ENCODE assay signal across 8 mouse cellular contexts in the genomic region with DNA sequence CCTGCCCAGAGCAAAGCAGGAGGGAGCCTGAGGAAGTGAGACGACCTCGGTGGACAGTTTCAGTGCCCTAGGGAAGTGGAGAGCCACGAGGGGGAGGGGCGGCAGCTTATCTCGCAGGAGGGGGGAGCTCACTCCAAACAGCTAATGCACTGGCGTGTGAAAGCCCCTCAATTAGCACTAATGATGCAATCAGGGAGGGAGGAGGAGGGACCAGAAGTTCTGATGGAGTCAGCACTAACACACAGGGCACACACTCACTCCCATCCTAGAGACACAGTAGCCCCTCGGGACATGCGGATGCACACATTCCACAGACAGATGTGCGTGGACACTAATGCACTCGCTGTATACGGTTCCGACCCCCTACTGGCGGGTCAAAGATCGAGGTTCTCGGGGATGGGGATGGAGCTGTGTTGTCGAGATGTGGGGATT. TPM values are rescaled to one million over a fixed set of nuclear protein-coding genes. Genes with fewer than 3 reads are reported as not detected.
A peak's percentile ranks its signal among the peaks of the same experiment; 100 is the strongest.
DNase-seq lines count a peak whose midpoint lies in the region; ATAC-seq and TF ChIP-seq lines count a peak whose summit lies in the region.

No protein-coding gene starts in this region.

- WGBS in forebrain, postnatal 0 days: under 1% methylated on average over 16 of the region's 16 CpGs
- 1% methylated on average over 16 of the region's 16 CpGs for WGBS in hindbrain, embryonic 16.5 days
- WGBS in liver, adult 2 months: under 1% methylated on average over 16 of the region's 16 CpGs
- under 1% methylated on average over 16 of the region's 16 CpGs for WGBS in midbrain, embryonic 15.5 days

- no peaks in the 10 kb centered on the region for H3K36me3 ChIP-seq in forebrain, postnatal 0 days (ENCODE audit: insufficient read depth)
- no peaks in the 10 kb centered on the region for H3K36me3 ChIP-seq in hindbrain, embryonic 16.5 days (ENCODE audit: control insufficient read depth, insufficient read depth, low read length)
- no peaks in the 10 kb centered on the region for H3K36me3 ChIP-seq in liver, adult 2 months (ENCODE audit: control insufficient read depth, insufficient read depth, low read length)
- H3K36me3 ChIP-seq in midbrain, embryonic 15.5 days (replicated peaks): no peaks in the 10 kb centered on the region

- peak; percentile 49 for ATAC-seq in forebrain, postnatal 0 days
- ATAC-seq in hindbrain, embryonic 16.5 days: 0 out of 2 replicates have a peak, but pooled peaks have one; percentile 5
- ATAC-seq in midbrain, embryonic 15.5 days (replicated peaks): peak; percentile 22; the same call in 1 of the 2 replicates

- peak; percentile 67 for DNase-seq in left cerebral cortex, postnatal 4 days
- no peak for DNase-seq in left cerebral cortex, adult 18-20 months (ENCODE audit: low spot score in 2 of 2)
- DNase-seq in adrenal gland, postnatal 25 days: peak; percentile 56
- DNase-seq in forebrain, postnatal 0 days: peak; percentile 62
- DNase-seq in liver, adult 2 months (ENCODE audit: extremely low read depth, low read depth, low spot score): peak; percentile 47
- peak; percentile 74 for DNase-seq in yolk sac, embryonic 10.5 days (ENCODE audit: low spot score)

- H3K9ac ChIP-seq in forebrain, postnatal 0 days: peak overlapping the region; percentile 92
- peak overlapping the region; percentile 97 for H3K9ac ChIP-seq in hindbrain, embryonic 16.5 days (ENCODE audit: low read depth, low read length)
- H3K9ac ChIP-seq in liver, adult 2 months (ENCODE audit: low read depth, low read length): peak overlapping the region; percentile 60
- H3K9ac ChIP-seq in midbrain, embryonic 15.5 days: peak overlapping the region; percentile 81

- no peaks in the 10 kb centered on the region for H3K9me3 ChIP-seq in forebrain, postnatal 0 days (ENCODE audit: low read length)
- no peaks in the 10 kb centered on the region for H3K9me3 ChIP-seq in hindbrain, embryonic 16.5 days (ENCODE audit: control insufficient read depth, low read length)
- no peaks in the 10 kb centered on the region for H3K9me3 ChIP-seq in midbrain, embryonic 15.5 days

- H3K4me2 ChIP-seq in forebrain, postnatal 0 days (ENCODE audit: low read depth): peak overlapping the region; percentile 96
- peak overlapping the region; percentile 94 for H3K4me2 ChIP-seq in hindbrain, embryonic 16.5 days (ENCODE audit: low read length)
- peak overlapping the region; percentile 95 for H3K4me2 ChIP-seq in midbrain, embryonic 15.5 days

- peak overlapping the region; percentile 75 for H3K4me3 ChIP-seq in forebrain, postnatal 0 days (ENCODE audit: low read depth, low read length)
- H3K4me3 ChIP-seq in hindbrain, embryonic 16.5 days (ENCODE audit: low read length): peak overlapping the region; percentile 81
- peak overlapping the region; percentile 77 for H3K4me3 ChIP-seq in liver, adult 2 months (ENCODE audit: insufficient read depth, low read depth, low read length)
- H3K4me3 ChIP-seq in midbrain, embryonic 15.5 days: peak overlapping the region; percentile 78

- peaks cover 19% of the 10 kb centered on the region for H3K79me2 ChIP-seq in liver, adult 2 months (ENCODE audit: control insufficient read depth, insufficient read depth, low read length)

- H3K4me1 ChIP-seq in forebrain, postnatal 0 days (ENCODE audit: insufficient read depth): peaks cover 24% of the 10 kb centered on the region
- H3K4me1 ChIP-seq in hindbrain, embryonic 16.5 days (ENCODE audit: control insufficient read depth, insufficient read depth, low read depth, low read length): peaks cover 41% of the 10 kb centered on the region
- peaks cover 44% of the 10 kb centered on the region for H3K4me1 ChIP-seq in liver, adult 2 months (ENCODE audit: control insufficient read depth, insufficient read depth, low read length)
- peaks cover 46% of the 10 kb centered on the region for H3K4me1 ChIP-seq in midbrain, embryonic 15.5 days

- H3K27me3 ChIP-seq in forebrain, postnatal 0 days (ENCODE audit: insufficient read depth, low read length): no peaks in the 10 kb centered on the region
- H3K27me3 ChIP-seq in hindbrain, embryonic 16.5 days (replicated peaks; ENCODE audit: control insufficient read depth, insufficient read depth, low read length): no peaks in the 10 kb centered on the region
- no peaks in the 10 kb centered on the region for H3K27me3 ChIP-seq in liver, adult 2 months (ENCODE audit: control insufficient read depth, insufficient read depth, low read length)
- H3K27me3 ChIP-seq in midbrain, embryonic 15.5 days (replicated peaks): peaks cover 50% of the 10 kb centered on the region

- TF ChIP-seq CTCF in forebrain, postnatal 0 days (IDR thresholded peaks at IDR 0.05; ENCODE audit: low read depth): peak; percentile 16
- TF ChIP-seq CTCF in liver, adult 2 months (IDR thresholded peaks at IDR 0.05; ENCODE audit: low read depth, low read length): no peak

- intact Hi-C loops in left cerebral cortex, postnatal 4 days (cut with DNase I): no loop called here

- peak overlapping the region; percentile 85; the same call in 1 of the 2 replicates for H3K27ac ChIP-seq in forebrain, postnatal 0 days (ENCODE audit: low read depth, low read length)
- H3K27ac ChIP-seq in hindbrain, embryonic 16.5 days (ENCODE audit: low read depth, low read length): peak overlapping the region; percentile 87
- peak overlapping the region; percentile 62 for H3K27ac ChIP-seq in liver, adult 2 months (replicated peaks; ENCODE audit: insufficient read depth, low read depth, low read length)
- H3K27ac ChIP-seq in midbrain, embryonic 15.5 days: no peak overlapping the region

- TF ChIP-seq POLR2A in liver, adult 2 months (IDR thresholded peaks at IDR 0.05; ENCODE audit: extremely low read depth, insufficient read depth, low read length): no peak

RNA-seq across cellular contexts. Expression of gene Pkdcc, which starts 0.9 kb away (rescaled TPM):
- 10 to 100 TPM; 22.1 to 25.2 TPM for total RNA-seq in left cerebral cortex, postnatal 4 days (2021)
- total RNA-seq in left cerebral cortex, adult 18-20 months (2021): 10 to 100 TPM; 12.4 to 15.5 TPM
- 137 and 154 TPM in 2 replicates for total RNA-seq in adrenal gland, postnatal 25 days (2021)
- total RNA-seq in forebrain, postnatal 0 days (2014; rRNA removed): 41.7 and 57.9 TPM in 2 replicates
- polyA plus RNA-seq in forebrain, postnatal 0 days (2015; fragmentation: Nextera tagmentation; extraction: Ambion mirVana): 3.8 and 4.1 TPM in 2 replicates
- polyA plus RNA-seq in hindbrain, embryonic 16.5 days (2015; fragmentation: Nextera tagmentation; extraction: Ambion mirVana): 5.0 and 5.1 TPM in 2 replicates
- 16.1 and 25.6 TPM in 2 replicates for total RNA-seq in liver, adult 2 months (2014; rRNA removed)
- polyA plus RNA-seq in liver, adult 2 months (2012; rRNA removed): 37.2 and 60.8 TPM in 2 replicates
- polyA plus RNA-seq in midbrain, embryonic 15.5 days (2015; fragmentation: Nextera tagmentation; extraction: Ambion mirVana): 4.3 and 5.5 TPM in 2 replicates

Comparison
In these comparisons a context has a peak if more than half of its experiments do, and no peak if none do; other contexts are left out.
1. DNase-seq: peak in left cerebral cortex, postnatal 4 days (single experiment), adrenal gland, postnatal 25 days (single experiment), forebrain, postnatal 0 days (single experiment), liver, adult 2 months (single experiment) and yolk sac, embryonic 10.5 days (single experiment); none in left cerebral cortex, adult 18-20 months (0 of 2).
2. Peak in every context shown above with its lines, with median percentiles within 50 percentile points of each other: ATAC-seq, H3K4me2 ChIP-seq, H3K4me3 ChIP-seq and H3K9ac ChIP-seq.